Mouse (Mus musculus): ENCODE data around the gene Samd13.

GRCm38 (mm10) chr3:146651217-146651616, 34.2 kb downstream of the Samd13 start, which contains the start of gene 4930503B20Rik:
- no peak for TF ChIP-seq CTCF (IDR thresholded peaks at IDR 0.05; ENCODE audit: low read depth, low read length)
- no peak for TF ChIP-seq TAL1 (conservative IDR thresholded peaks at IDR 0.05; ENCODE audit: low read depth, low read length)
- TF ChIP-seq GATA1 (IDR thresholded peaks at IDR 0.05; ENCODE audit: borderline replicate concordance, low read length): no peak
- no peak for TF ChIP-seq POLR2AphosphoS5 (IDR thresholded peaks at IDR 0.05; ENCODE audit: insufficient replicate concordance, low read depth, low read length)
- no peak for TF ChIP-seq GATA2 (IDR thresholded peaks at IDR 0.05; ENCODE audit: borderline replicate concordance, low read depth, low read length)

Data from G1E (cell line).